Mouse (Mus musculus): ENCODE data around the gene Plekhg1. TPM values are rescaled to one million over a fixed set of nuclear protein-coding genes. Genes with fewer than 3 reads are reported as not detected.

Gene Plekhg1
- polyA plus RNA-seq, 2 experiments = 0.75 to 0.98 TPM

DNA sequence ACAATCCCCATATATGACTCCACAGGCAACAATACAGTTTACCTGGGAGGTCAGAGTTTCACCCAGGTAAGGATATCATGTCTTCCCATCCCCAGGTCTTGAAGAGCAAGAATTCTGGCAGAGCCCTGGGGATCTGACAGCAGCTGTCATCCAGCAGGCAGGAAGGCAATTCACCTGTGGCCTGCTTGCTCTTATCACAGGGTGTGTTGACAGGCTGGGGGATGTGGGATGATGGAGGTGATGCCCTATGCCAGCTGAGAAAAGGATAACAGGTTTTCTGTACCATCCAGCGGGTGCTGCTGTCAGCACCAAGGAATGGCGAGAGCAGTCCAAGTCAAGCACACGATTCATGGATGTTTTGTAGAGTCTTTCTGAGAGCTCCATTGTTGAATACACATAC lies 30.1 kb upstream of the Plekhg1 start:
- no peak overlapping the region for H3K4me3 ChIP-seq (ENCODE audit: insufficient read depth in 1 of 2, low read depth in 2 of 2, low read length in 2 of 2)
- H3K36me3 ChIP-seq (replicated peaks; ENCODE audit: control insufficient read depth, insufficient read depth, low read depth) = no peaks in the 10 kb centered on the region
- no peaks in the 10 kb centered on the region for H3K27me3 ChIP-seq (ENCODE audit: control insufficient read depth, insufficient read depth, low read length)
- 64% methylated on average over 3 of the region's 3 CpGs for WGBS (ENCODE audit: insufficient replicate concordance)
- no peaks in the 10 kb centered on the region for H3K9me3 ChIP-seq (ENCODE audit: control insufficient read depth, low read length)
- H3K4me2 ChIP-seq (ENCODE audit: low read depth) = no peak overlapping the region
- no peak overlapping the region for H3K27ac ChIP-seq
- TF ChIP-seq EP300 (IDR thresholded peaks at IDR 0.05; ENCODE audit: low read depth) (no peak), CTCF (IDR thresholded peaks at IDR 0.05; ENCODE audit: low read depth) (no peak)
- no peak for ATAC-seq (ENCODE audit: insufficient read depth)
- H3K4me1 ChIP-seq (replicated peaks; ENCODE audit: control insufficient read depth in 2 of 2, insufficient read depth in 2 of 2, low read length in 1 of 2) = no peaks in the 10 kb centered on the region
- H3K9ac ChIP-seq (replicated peaks) = no peak overlapping the region
- DNase-seq (ENCODE audit: low read depth in 3 of 3, low spot score in 3 of 3) = no peak

DNA sequence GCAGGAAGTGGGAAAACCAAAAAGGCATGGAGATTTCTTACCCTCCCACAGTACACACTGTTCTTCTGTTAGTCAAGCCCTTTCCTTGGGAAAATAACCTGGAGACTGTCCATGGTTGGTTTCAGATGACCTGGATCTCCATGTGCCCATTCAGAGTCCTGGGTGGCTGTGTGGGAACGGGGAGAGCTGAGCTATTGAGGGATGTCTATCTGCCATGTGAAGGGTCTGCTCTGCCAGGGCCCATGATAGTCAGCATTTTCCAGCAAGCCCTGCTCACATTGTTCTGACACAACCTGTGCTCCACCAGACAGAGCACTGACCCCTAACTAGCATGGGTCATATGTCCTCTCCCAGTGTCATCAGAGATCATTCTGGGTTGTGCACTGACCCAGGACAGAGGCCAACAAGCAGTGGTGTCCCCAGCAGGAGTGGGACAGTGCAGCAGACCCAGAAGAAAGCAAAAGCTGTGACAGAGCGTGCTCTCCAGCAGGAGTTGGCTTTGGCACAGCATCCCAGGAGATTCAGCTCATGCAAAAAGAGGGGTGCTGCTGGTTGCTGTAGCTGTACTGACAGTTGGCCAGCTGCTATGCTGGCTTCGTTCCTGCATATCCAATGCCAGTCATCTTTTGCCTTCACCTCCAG lies 24.7 kb upstream of the Plekhg1 start:
- ATAC-seq (ENCODE audit: insufficient read depth) (no peak), DNase-seq (ENCODE audit: low read depth in 3 of 3, low spot score in 3 of 3) (no peak)
- Histone ChIP-seq H3K9me3 (ENCODE audit: control insufficient read depth, low read length) (no peaks in the 10 kb centered on the region), H3K9ac (replicated peaks) (no peak overlapping the region), H3K27me3 (ENCODE audit: control insufficient read depth, insufficient read depth, low read length) (no peaks in the 10 kb centered on the region), H3K27ac (no peak overlapping the region), H3K4me3 (ENCODE audit: insufficient read depth in 1 of 2, low read depth in 2 of 2, low read length in 2 of 2) (no peak overlapping the region), H3K4me2 (ENCODE audit: low read depth) (no peak overlapping the region), H3K36me3 (replicated peaks; ENCODE audit: control insufficient read depth, insufficient read depth, low read depth) (no peaks in the 10 kb centered on the region), H3K4me1 (replicated peaks; ENCODE audit: control insufficient read depth in 2 of 2, insufficient read depth in 2 of 2, low read length in 1 of 2) (no peaks in the 10 kb centered on the region)
- TF ChIP-seq CTCF (IDR thresholded peaks at IDR 0.05; ENCODE audit: low read depth) = no peak
- no peak for TF ChIP-seq EP300 (IDR thresholded peaks at IDR 0.05; ENCODE audit: low read depth)
- 58% methylated on average over 3 of the region's 3 CpGs for WGBS (ENCODE audit: insufficient replicate concordance)

DNA sequence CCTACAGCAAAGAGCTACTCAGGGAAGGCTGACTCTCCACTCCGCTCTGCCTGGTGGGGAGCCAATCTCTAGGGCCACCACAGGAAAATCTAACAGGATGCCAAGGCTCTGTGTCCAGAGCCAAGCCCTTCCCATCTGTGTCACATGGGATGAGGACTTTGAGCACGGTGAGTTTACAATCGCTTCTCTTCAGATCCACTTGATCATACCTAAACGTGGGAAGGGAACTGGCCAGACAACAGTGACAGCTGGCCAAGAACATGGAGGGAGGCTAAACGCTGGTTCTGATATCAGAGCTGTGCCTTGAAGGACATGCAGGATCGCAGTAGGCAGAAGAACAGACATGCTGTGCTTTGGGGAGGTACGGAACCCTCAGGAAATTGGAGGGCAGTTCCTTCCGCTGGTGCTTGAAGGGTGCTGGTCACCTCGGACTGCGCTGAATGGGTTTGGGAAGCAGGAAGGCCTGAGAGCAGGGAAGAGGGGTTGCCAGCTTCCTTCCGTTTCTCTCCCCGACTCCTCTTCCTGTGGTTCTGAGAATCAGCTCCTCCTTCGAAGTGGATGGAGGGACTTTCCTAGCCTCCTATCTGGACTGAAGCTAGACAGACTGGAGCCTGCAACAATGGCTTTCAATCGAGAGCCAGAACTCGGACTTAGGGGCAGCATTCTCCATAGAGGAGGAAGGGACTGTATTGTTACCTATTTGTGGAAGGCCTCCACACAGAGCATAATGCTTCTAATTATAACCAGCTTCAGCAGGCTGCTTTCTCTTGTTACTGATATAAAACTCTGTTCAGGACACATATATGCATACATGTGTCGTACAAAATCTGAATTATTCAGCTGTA lies 21.9 kb upstream of the Plekhg1 start:
- no peaks in the 10 kb centered on the region for H3K4me1 ChIP-seq (replicated peaks; ENCODE audit: control insufficient read depth in 2 of 2, insufficient read depth in 2 of 2, low read length in 1 of 2)
- ATAC-seq (ENCODE audit: insufficient read depth) = no peak
- no peaks in the 10 kb centered on the region for H3K9me3 ChIP-seq (ENCODE audit: control insufficient read depth, low read length)
- 16% methylated on average over 16 of the region's 16 CpGs for WGBS (ENCODE audit: insufficient replicate concordance)
- DNase-seq (ENCODE audit: low read depth in 3 of 3, low spot score in 3 of 3) = no peak
- H3K4me2 ChIP-seq (ENCODE audit: low read depth) = no peak overlapping the region
- H3K4me3 ChIP-seq (ENCODE audit: insufficient read depth in 1 of 2, low read depth in 2 of 2, low read length in 2 of 2) = no peak overlapping the region
- H3K36me3 ChIP-seq (replicated peaks; ENCODE audit: control insufficient read depth, insufficient read depth, low read depth) = no peaks in the 10 kb centered on the region
- H3K27ac ChIP-seq = no peak overlapping the region
- no peak overlapping the region for H3K9ac ChIP-seq (replicated peaks)
- H3K27me3 ChIP-seq (ENCODE audit: control insufficient read depth, insufficient read depth, low read length) = no peaks in the 10 kb centered on the region
- TF ChIP-seq CTCF (IDR thresholded peaks at IDR 0.05; ENCODE audit: low read depth) = no peak
- no peak for TF ChIP-seq EP300 (IDR thresholded peaks at IDR 0.05; ENCODE audit: low read depth)

DNA sequence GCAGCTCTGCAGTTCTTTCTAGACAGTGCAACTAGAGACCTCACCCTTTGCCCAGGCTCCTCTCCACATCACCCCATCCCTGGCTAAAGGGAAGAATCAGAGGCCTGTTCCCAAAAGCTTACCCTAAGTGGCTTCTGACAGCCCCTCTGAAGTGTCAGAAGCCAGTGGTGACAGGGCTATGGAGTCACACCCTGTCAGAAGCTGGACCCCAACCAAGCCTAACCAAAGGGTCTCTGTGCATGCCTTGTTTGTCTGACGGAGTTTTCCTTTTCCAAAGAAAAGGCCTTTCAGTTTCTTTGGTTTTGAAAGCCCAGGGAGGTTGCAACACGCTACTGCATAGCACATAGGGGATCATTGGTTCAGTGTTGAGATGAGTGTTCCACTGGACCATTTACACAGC lies 19.9 kb upstream of the Plekhg1 start:
- ATAC-seq (ENCODE audit: insufficient read depth) = no peak
- no peaks in the 10 kb centered on the region for H3K27me3 ChIP-seq (ENCODE audit: control insufficient read depth, insufficient read depth, low read length)
- no peak overlapping the region for H3K4me3 ChIP-seq (ENCODE audit: insufficient read depth in 1 of 2, low read depth in 2 of 2, low read length in 2 of 2)
- H3K4me2 ChIP-seq (ENCODE audit: low read depth) = no peak overlapping the region
- H3K9me3 ChIP-seq (ENCODE audit: control insufficient read depth, low read length) = no peaks in the 10 kb centered on the region
- WGBS (ENCODE audit: insufficient replicate concordance) = 50% methylated on average over 2 of the region's 2 CpGs
- no peak for TF ChIP-seq CTCF (IDR thresholded peaks at IDR 0.05; ENCODE audit: low read depth)
- no peak for TF ChIP-seq EP300 (IDR thresholded peaks at IDR 0.05; ENCODE audit: low read depth)
- H3K27ac ChIP-seq = no peak overlapping the region
- H3K36me3 ChIP-seq (replicated peaks; ENCODE audit: control insufficient read depth, insufficient read depth, low read depth) = no peaks in the 10 kb centered on the region
- no peak for DNase-seq (ENCODE audit: low read depth in 3 of 3, low spot score in 3 of 3)
- no peaks in the 10 kb centered on the region for H3K4me1 ChIP-seq (replicated peaks; ENCODE audit: control insufficient read depth in 2 of 2, insufficient read depth in 2 of 2, low read length in 1 of 2)
- H3K9ac ChIP-seq (replicated peaks) = no peak overlapping the region

DNA sequence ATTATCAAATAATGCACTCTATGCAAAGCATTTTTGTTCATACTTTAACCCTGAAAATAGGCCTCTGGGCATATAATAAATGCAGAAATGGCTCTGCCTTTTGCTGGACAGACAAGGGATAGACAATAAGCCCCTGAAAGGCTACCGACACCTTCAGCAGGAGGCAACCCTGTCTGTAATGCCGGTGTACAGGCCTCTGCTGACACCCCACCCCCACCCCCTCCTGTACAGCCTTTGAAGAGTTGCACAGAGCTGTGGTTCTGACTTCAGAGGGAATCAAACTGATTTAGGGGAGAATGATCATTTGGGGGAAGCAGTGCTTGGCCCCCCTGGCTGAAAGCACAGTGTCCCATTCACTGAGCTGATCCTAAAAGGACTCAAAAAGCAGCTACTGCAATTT lies 17.8 kb upstream of the Plekhg1 start:
- Histone ChIP-seq H3K4me3 (ENCODE audit: insufficient read depth in 1 of 2, low read depth in 2 of 2, low read length in 2 of 2) (no peak overlapping the region), H3K27me3 (ENCODE audit: control insufficient read depth, insufficient read depth, low read length) (no peaks in the 10 kb centered on the region), H3K27ac (no peak overlapping the region), H3K9ac (replicated peaks) (no peak overlapping the region), H3K4me1 (replicated peaks; ENCODE audit: control insufficient read depth in 2 of 2, insufficient read depth in 2 of 2, low read length in 1 of 2) (no peaks in the 10 kb centered on the region), H3K9me3 (ENCODE audit: control insufficient read depth, low read length) (no peaks in the 10 kb centered on the region), H3K4me2 (ENCODE audit: low read depth) (no peak overlapping the region), H3K36me3 (replicated peaks; ENCODE audit: control insufficient read depth, insufficient read depth, low read depth) (no peaks in the 10 kb centered on the region)
- TF ChIP-seq EP300 (IDR thresholded peaks at IDR 0.05; ENCODE audit: low read depth) (no peak), CTCF (IDR thresholded peaks at IDR 0.05; ENCODE audit: low read depth) (no peak)
- DNase-seq (ENCODE audit: low read depth in 3 of 3, low spot score in 3 of 3) (no peak), ATAC-seq (ENCODE audit: insufficient read depth) (no peak)
- WGBS (ENCODE audit: insufficient replicate concordance) = 79% methylated on average over 2 of the region's 2 CpGs

Measured in liver, embryonic 14.5 days (tissue).